In genomic region chr1:59584656-59585410, GRCm38 (mm10) we compare ENCODE assay signal across 8 mouse cellular contexts.
DNase-seq lines count a peak whose midpoint lies in the region; ATAC-seq and TF ChIP-seq lines count a peak whose summit lies in the region.

No protein-coding gene starts in this region.

- DNase-seq in heart, adult 18-20 months: peak; percentile 56 to 86
- no peak for DNase-seq in heart, adult 11 months
- DNase-seq in embryo, embryonic 10.5 days (ENCODE audit: low spot score): peak; percentile 86
- DNase-seq in gastrocnemius, postnatal 4 days (ENCODE audit: low spot score in 2 of 2): peak; percentile 66 to 76
- peak; percentile 22 for DNase-seq in kidney, adult 11 months
- peak; percentile 23 for DNase-seq in liver, adult 2 months (ENCODE audit: extremely low read depth, low read depth, low spot score)
- DNase-seq in midbrain, postnatal 0 days (ENCODE audit: low spot score): peak; percentile 69
- peak; percentile 47 to 84 for DNase-seq in spleen, postnatal 4 days (ENCODE audit: low spot score in 2 of 2)

- ATAC-seq in midbrain, postnatal 0 days (ENCODE audit: low FRiP score): peak; percentile 44; the same call in 1 of the 2 replicates

- TF ChIP-seq CTCF in liver, adult 2 months (IDR thresholded peaks at IDR 0.05; ENCODE audit: low read depth, low read length): peak; percentile 88
- TF ChIP-seq CTCF in midbrain, postnatal 0 days (IDR thresholded peaks at IDR 0.05): peak; percentile 78

- 24% methylated on average over 18 of the region's 18 CpGs for WGBS in liver, adult 2 months
- WGBS in midbrain, postnatal 0 days: 6% methylated on average over 18 of the region's 18 CpGs

- H3K79me2 ChIP-seq in liver, adult 2 months (ENCODE audit: control insufficient read depth, insufficient read depth, low read length): no peaks in the 10 kb centered on the region

- peak overlapping the region; percentile 23 for H3K4me2 ChIP-seq in midbrain, postnatal 0 days (ENCODE audit: low read depth, low read length, poor library complexity, severe bottlenecking)

- H3K27me3 ChIP-seq in liver, adult 2 months (ENCODE audit: control insufficient read depth, insufficient read depth, low read length): no peaks in the 10 kb centered on the region
- H3K27me3 ChIP-seq in midbrain, postnatal 0 days (ENCODE audit: insufficient read depth, low read length): no peaks in the 10 kb centered on the region

- H3K9ac ChIP-seq in liver, adult 2 months (ENCODE audit: low read depth, low read length): no peak overlapping the region
- no peak overlapping the region for H3K9ac ChIP-seq in midbrain, postnatal 0 days (replicated peaks; ENCODE audit: low read length, poor library complexity, severe bottlenecking)

- no peaks in the 10 kb centered on the region for H3K4me1 ChIP-seq in liver, adult 2 months (ENCODE audit: control insufficient read depth, insufficient read depth, low read length)
- no peaks in the 10 kb centered on the region for H3K4me1 ChIP-seq in midbrain, postnatal 0 days (ENCODE audit: insufficient read depth, low read length)

- no peaks in the 10 kb centered on the region for H3K9me3 ChIP-seq in midbrain, postnatal 0 days (ENCODE audit: low read length)

- no peaks in the 10 kb centered on the region for H3K36me3 ChIP-seq in liver, adult 2 months (ENCODE audit: control insufficient read depth, insufficient read depth, low read length)
- no peaks in the 10 kb centered on the region for H3K36me3 ChIP-seq in midbrain, postnatal 0 days (ENCODE audit: insufficient read depth, low read length)

- H3K4me3 ChIP-seq in liver, adult 2 months (ENCODE audit: insufficient read depth, low read depth, low read length): no peak overlapping the region
- H3K4me3 ChIP-seq in midbrain, postnatal 0 days (ENCODE audit: low read depth, low read length): no peak overlapping the region

- no peak overlapping the region for H3K27ac ChIP-seq in liver, adult 2 months (replicated peaks; ENCODE audit: insufficient read depth, low read depth, low read length)
- H3K27ac ChIP-seq in midbrain, postnatal 0 days (ENCODE audit: low read depth, low read length): no peak overlapping the region

- no peak for TF ChIP-seq POLR2A in liver, adult 2 months (IDR thresholded peaks at IDR 0.05; ENCODE audit: extremely low read depth, insufficient read depth, low read length)
